Mouse (Mus musculus) CD4-positive helper T cell, adult 2 months (primary cell): ENCODE results near the gene Ppox.
"Not testable (repeated sequence)": the region's sequence is repeated elsewhere in the genome, so short reads cannot be mapped to it uniquely, and the experiment has no call there.

Source experiments
- DNase-seq: peaks from one replicate; pipeline ENCODE4 v3.0.0-alpha.2; 2012; ENCODE audit warnings: low read depth, missing footprints, low spot score

Ppox gene

GRCm38 (mm10) chr1:171280916-171281527 is at the start of gene Ppox:
TSS of gene Ppox (minus strand) at chr1:171281186.
- DNase-seq, result peak; percentile 96

GRCm38 (mm10) chr1:171330216-171330560 is 49.2 kb upstream of the Ppox start:
- no peak for DNase-seq

- peak; percentile 49 for DNase-seq
Measured at GRCm38 (mm10) chr1:171329433-171330215, 48.6 kb upstream of the Ppox start.

GRCm38 (mm10) chr1:171328839-171329432 is 48.0 kb upstream of the Ppox start, which contains the start of gene Dedd:
TSS of gene Dedd (plus strand) at chr1:171329145.
- peak; percentile 96 for DNase-seq

DNA sequence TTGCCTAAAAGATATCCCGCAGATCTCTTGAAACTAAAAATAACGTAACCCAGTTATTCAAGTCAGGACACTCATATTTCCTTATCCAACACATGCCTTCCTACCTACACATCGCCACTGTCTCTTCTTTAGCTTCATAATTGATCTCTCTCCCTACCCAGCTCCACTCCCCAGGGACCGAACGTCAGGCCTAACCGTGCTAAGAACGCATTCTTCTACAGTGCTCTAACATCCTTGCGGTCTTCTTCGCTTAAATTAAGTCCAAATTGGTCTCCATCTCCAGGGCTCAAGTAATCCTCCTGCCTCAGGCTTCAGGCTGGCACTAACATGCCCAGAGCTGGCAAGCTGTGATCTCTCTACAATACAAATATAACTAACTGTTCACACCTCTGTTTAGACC is 47.3 kb upstream of the Ppox start:
- DNase-seq, result no peak

DNA sequence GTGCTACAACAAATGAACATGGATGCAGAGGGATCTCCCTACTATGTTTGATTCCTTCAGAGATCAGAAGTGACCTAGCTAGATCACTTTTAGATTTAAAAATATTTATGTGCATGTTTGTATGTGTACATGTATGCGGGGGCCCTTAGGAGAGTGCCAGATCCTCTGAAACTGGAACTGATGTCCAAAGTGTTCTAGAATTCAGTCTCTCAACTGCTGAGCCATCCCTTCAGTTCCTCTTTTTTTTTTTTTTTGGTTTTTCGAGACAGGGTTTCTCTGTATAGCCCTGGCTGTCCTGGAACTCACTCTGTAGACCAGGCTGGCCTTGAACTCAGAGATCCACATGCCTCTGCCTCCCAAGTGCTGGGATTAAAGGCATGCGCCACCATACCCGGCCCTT is 45.6 kb upstream of the Ppox start:
- not testable (repeated sequence) for DNase-seq

DNA sequence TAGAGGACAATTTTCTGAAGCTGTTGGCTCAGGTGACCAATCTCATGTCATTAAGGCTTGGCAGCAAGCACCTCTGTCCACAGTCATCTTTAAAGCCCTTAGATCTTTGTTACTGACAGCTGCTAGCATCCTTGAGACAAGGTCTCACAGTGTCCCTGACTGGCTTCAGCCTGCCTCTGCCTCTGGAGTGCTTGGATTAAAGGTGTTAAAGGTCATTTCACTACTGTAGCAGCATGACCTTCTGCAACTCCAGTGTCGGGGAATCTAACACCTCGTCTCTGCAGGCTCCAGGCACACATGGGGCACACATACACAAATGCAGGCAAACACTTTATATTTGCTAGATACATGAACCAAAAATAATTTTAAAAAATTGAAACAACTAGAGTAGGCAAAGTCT is 44.6 kb upstream of the Ppox start:
- no peak for DNase-seq

- no peak for DNase-seq
Measured at GRCm38 (mm10) chr1:171322012-171322411, 41.0 kb upstream of the Ppox start.

DNA sequence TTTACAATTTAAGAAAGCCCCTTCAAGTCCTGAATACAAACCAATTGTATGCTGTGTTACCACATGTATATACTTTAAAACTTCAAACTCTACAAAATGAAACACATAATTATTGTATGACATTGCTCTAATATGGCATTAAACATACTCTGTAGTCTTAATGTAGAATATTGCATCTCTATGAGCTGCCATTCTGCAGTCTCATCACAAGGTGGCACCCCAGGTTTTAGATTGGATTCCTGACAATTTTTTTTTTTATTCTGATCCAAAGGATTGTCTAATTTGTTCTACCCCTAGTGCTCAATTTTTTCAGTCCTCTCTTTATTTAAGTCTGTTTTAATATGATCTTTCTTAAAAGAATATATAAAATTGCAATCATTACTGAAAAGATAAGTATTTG is 40.4 kb upstream of the Ppox start:
- DNase-seq, result peak; percentile 45

- no peak for DNase-seq
Measured at GRCm38 (mm10) chr1:171320151-171320550, 39.2 kb upstream of the Ppox start.

- no peak for DNase-seq
Measured at GRCm38 (mm10) chr1:171319748-171320147, 38.8 kb upstream of the Ppox start.

- DNase-seq, result no peak
Measured at GRCm38 (mm10) chr1:171309321-171309720, 28.3 kb upstream of the Ppox start.

DNA sequence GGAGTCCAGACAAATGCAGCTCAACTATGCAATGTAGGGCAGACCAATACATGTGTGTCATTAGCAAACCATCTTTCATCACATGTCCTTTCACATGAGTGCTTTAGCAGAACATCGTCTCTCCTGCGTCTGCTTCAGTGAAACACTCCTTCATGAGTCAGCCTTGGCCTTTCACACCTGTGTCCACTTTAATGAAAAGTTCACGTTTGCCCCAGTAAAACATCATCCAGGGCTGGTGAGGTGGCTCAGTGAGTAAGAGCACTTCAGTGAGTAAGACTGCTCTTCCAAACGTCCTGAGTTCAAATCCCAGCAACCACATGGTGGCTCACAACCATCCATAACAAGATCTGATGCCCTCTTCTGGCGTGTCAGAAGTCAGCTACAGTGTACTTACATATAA is 25.2 kb upstream of the Ppox start:
- not testable (repeated sequence) for DNase-seq

- no peak for DNase-seq
Measured at GRCm38 (mm10) chr1:171298226-171298625, 17.2 kb upstream of the Ppox start.

GRCm38 (mm10) chr1:171295063-171295402 is 14.0 kb upstream of the Ppox start:
- no peak for DNase-seq

- peak; percentile 90 for DNase-seq
Measured at GRCm38 (mm10) chr1:171294298-171295062, 13.5 kb upstream of the Ppox start, which contains the start of gene Ufc1. TSS of gene Ufc1 (minus strand) at chr1:171295024.

- no peak for DNase-seq
Measured at GRCm38 (mm10) chr1:171293906-171294297, 12.9 kb upstream of the Ppox start.

DNA sequence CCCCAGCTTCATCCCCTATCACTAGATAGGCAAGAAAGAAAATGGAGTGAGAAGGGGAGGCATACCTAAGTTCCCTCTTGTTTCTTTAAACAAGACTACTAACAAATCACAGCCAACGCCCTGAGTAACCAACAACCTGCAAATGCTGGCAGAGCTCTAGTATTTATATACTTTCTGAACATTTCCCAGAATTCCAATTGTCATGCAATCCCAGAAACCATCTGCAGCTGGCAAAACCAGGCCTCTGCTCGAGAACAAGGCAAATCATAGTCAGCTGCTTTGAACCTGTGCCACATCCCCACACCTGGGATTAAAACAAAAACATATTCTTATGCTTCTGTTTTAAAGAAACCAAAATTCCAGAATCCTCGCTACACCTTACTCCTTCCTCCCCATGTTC is 12.4 kb upstream of the Ppox start:
- DNase-seq, result no peak

GRCm38 (mm10) chr1:171288328-171288727 is 7.3 kb upstream of the Ppox start:
- DNase-seq, result no peak

- DNase-seq, result peak; percentile 93
Measured at GRCm38 (mm10) chr1:171287136-171288081, 6.4 kb upstream of the Ppox start, which contains the start of gene Usp21. TSS of gene Usp21 (minus strand) at chr1:171287991.

GRCm38 (mm10) chr1:171286517-171286916 is 5.5 kb upstream of the Ppox start:
- no peak for DNase-seq
